Mouse (Mus musculus) forebrain, postnatal 0 days (tissue): ENCODE measurements at regions not wholly inside any gene's neighbourhood (a gene's known extent, or its start where the extent isn't known, plus 50 kb on each side); places are given as distances from the start of the nearest gene placed in this dataset.
A peak's percentile ranks its signal among the peaks of the same experiment; 100 is the strongest.

Experiments used
- ATAC-seq: fragments of 200-750 bp; cut with Nextera tagmentation; 2 replicates; pipeline ENCODE4 v1.8.0; 2017; ENCODE audit warnings: mild to moderate bottlenecking, moderate library complexity
- DNase-seq: peaks from one replicate; pipeline ENCODE4 v3.0.0-alpha.2; 2015
- H3K27ac ChIP-seq: fragments of 300-500 bp; sonication (generic); 2 replicates; pipeline ENCODE4 v1.5.1; 2014; ENCODE audit warnings: low read depth, mild to moderate bottlenecking, antibody characterized with exemption, low read length, moderate library complexity, mixed read lengths
- H3K27me3 ChIP-seq: fragments of 300-500 bp; sonication (generic); 2 replicates; pipeline ENCODE4 v1.6.1; 2014; ENCODE audit warnings: mild to moderate bottlenecking, low read length, mixed read lengths; ENCODE audit not compliant: insufficient read depth
- H3K36me3 ChIP-seq: fragments of 300-500 bp; sonication (generic); 2 replicates; pipeline ENCODE4 v1.6.1; 2014; ENCODE audit warnings: mild to moderate bottlenecking, moderate library complexity; ENCODE audit not compliant: insufficient read depth
- H3K4me1 ChIP-seq: fragments of 300-500 bp; sonication (generic); 2 replicates; pipeline ENCODE4 v1.6.1; 2014; ENCODE audit warnings: antibody characterized with exemption; ENCODE audit not compliant: insufficient read depth
- H3K4me2 ChIP-seq: fragments of 300-500 bp; sonication (generic); 2 replicates; pipeline ENCODE4 v1.6.1; 2014; ENCODE audit warnings: low read depth, mild to moderate bottlenecking, moderate library complexity
- H3K4me3 ChIP-seq: fragments of 300-500 bp; sonication (generic); 2 replicates; pipeline ENCODE4 v1.5.1; 2014; ENCODE audit warnings: low read depth, low read length, mixed read lengths
- H3K9ac ChIP-seq: fragments of 300-500 bp; sonication (generic); 2 replicates; pipeline ENCODE4 v1.6.1; 2014; ENCODE audit warnings: mild to moderate bottlenecking
- H3K9me3 ChIP-seq: fragments of 300-500 bp; sonication (generic); 2 replicates; pipeline ENCODE4 v1.6.1; 2016; ENCODE audit warnings: low read length
- CTCF ChIP-seq: sonication (generic); IDR thresholded peaks from 2 replicates; pipeline ENCODE4 v1.5.1; 2016; ENCODE audit warnings: antibody characterized with exemption, control low read depth, low read depth
- WGBS: fragments of 180-500 bp; shearing (Covaris S2); extraction: QIAGEN DNeasy Blood & Tissue Kit; methylation state at CpG from one replicate; pipeline ENCODE4 v1.1.7; 2014; 5-methylcytosine and 5-hydroxymethylcytosine counted together

GRCm38 (mm10) chr5:47336511-47336910, 646.4 kb upstream of the Slit2 start:
- no peak overlapping the region for H3K4me3 ChIP-seq
- no peaks in the 10 kb centered on the region for H3K9me3 ChIP-seq
- H3K36me3 ChIP-seq, result no peaks in the 10 kb centered on the region
- TF ChIP-seq CTCF, result no peak
- no peak overlapping the region for H3K27ac ChIP-seq
- H3K4me1 ChIP-seq, result no peaks in the 10 kb centered on the region
- H3K4me2 ChIP-seq, result no peak overlapping the region
- H3K9ac ChIP-seq, result no peak overlapping the region
- no peaks in the 10 kb centered on the region for H3K27me3 ChIP-seq
- ATAC-seq, result no peak
- DNase-seq, result peak; percentile 10
- 67% methylated on average over 1 of the region's 1 CpGs for WGBS

DNA sequence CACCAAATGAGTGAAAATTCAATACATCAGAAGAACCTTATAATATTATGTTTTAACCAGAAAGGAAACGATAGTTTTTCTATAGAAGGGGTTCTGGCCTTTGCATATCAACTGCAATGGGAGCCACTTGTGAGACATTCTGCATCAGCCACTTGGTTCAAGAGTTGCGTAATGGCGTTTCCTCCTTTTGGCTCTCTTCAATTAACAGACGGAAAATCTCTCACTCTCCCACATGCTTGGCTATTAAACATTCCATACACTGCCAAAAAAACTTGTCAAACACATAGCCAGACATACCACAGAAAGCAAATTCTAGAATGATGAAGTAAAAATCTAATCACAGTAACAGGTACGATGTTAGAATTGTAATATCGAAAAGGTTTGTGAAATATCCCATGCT, 643.1 kb upstream of the Slit2 start:
- Histone ChIP-seq H3K27me3 (no peaks in the 10 kb centered on the region), H3K4me1 (no peaks in the 10 kb centered on the region), H3K9ac (no peak overlapping the region), H3K9me3 (no peaks in the 10 kb centered on the region), H3K4me3 (no peak overlapping the region), H3K27ac (no peak overlapping the region), H3K36me3 (no peaks in the 10 kb centered on the region), H3K4me2 (no peak overlapping the region)
- no peak for TF ChIP-seq CTCF
- WGBS, result 59% methylated on average over 6 of the region's 6 CpGs
- DNase-seq (peak; percentile 9), ATAC-seq (no peak)

GRCm38 (mm10) chr5:47370184-47370583, 612.8 kb upstream of the Slit2 start:
- Histone ChIP-seq H3K9me3 (no peaks in the 10 kb centered on the region), H3K27me3 (no peaks in the 10 kb centered on the region), H3K4me2 (no peak overlapping the region), H3K4me1 (no peaks in the 10 kb centered on the region), H3K27ac (no peak overlapping the region), H3K4me3 (no peak overlapping the region), H3K9ac (no peak overlapping the region), H3K36me3 (no peaks in the 10 kb centered on the region)
- no peak for TF ChIP-seq CTCF
- DNase-seq (no peak), ATAC-seq (no peak)
- WGBS, result 63% methylated on average over 4 of the region's 4 CpGs

- H3K4me1 ChIP-seq, result no peaks in the 10 kb centered on the region
- ATAC-seq (no peak), DNase-seq (no peak)
- H3K4me3 ChIP-seq, result no peak overlapping the region
- no peak for TF ChIP-seq CTCF
- no peak overlapping the region for H3K9ac ChIP-seq
- H3K9me3 ChIP-seq, result no peaks in the 10 kb centered on the region
- H3K27me3 ChIP-seq, result no peaks in the 10 kb centered on the region
- no peaks in the 10 kb centered on the region for H3K36me3 ChIP-seq
- WGBS, result 49% methylated on average over 1 of the region's 1 CpGs
- H3K27ac ChIP-seq, result no peak overlapping the region
- no peak overlapping the region for H3K4me2 ChIP-seq
Measured at GRCm38 (mm10) chr5:47385930-47386329, 597.0 kb upstream of the Slit2 start.

DNA sequence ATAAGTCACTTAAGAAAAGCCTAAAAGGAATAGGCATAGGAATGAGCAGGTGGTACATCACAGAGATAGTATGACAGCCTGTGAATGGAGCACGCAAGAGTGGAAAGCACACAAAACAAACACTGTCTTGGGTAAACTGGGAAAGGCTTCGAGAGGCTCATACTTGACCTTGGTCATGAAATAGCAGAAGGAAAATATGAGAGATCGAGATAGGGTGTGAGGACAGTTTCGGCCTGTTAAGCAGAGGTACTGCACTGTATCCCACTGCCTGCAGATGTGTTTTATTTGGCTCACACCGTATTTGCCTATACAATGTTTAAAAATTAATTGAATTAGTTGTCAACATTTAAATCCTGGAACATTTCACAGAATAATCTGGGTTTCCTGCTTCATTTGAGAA, 596.2 kb upstream of the Slit2 start:
- H3K4me3 ChIP-seq, result no peak overlapping the region
- no peaks in the 10 kb centered on the region for H3K36me3 ChIP-seq
- H3K4me2 ChIP-seq, result no peak overlapping the region
- no peaks in the 10 kb centered on the region for H3K27me3 ChIP-seq
- no peaks in the 10 kb centered on the region for H3K4me1 ChIP-seq
- H3K27ac ChIP-seq, result no peak overlapping the region
- no peak for TF ChIP-seq CTCF
- ATAC-seq (no peak), DNase-seq (no peak)
- H3K9me3 ChIP-seq, result no peaks in the 10 kb centered on the region
- WGBS, result 86% methylated on average over 5 of the region's 5 CpGs
- H3K9ac ChIP-seq, result no peak overlapping the region

DNA sequence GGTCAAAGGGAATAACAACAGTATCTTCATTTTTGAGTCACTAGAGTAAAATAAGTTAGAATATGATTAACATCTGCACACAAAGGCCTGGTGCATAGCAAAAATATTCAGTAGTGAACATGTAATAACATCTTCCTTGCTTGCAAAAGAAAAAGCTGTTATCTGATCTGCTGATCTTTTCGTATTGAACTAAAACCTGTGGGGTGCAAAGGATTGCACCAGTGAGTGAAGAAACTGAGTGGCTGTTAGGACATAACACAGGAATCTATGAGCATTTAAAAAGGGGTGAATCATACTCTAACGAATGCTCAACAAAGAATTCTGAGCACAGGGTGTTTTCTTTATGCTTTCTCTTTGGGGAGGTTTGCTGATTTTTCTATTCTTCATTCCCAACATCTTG, 592.2 kb upstream of the Slit2 start:
- H3K4me2 ChIP-seq, result no peak overlapping the region
- TF ChIP-seq CTCF, result no peak
- H3K4me3 ChIP-seq, result no peak overlapping the region
- H3K27me3 ChIP-seq, result no peaks in the 10 kb centered on the region
- no peak overlapping the region for H3K27ac ChIP-seq
- no peak for DNase-seq
- no peaks in the 10 kb centered on the region for H3K36me3 ChIP-seq
- ATAC-seq, result no peak
- no peaks in the 10 kb centered on the region for H3K9me3 ChIP-seq
- WGBS, result 72% methylated on average over 2 of the region's 2 CpGs
- no peak overlapping the region for H3K9ac ChIP-seq
- H3K4me1 ChIP-seq, result no peaks in the 10 kb centered on the region

GRCm38 (mm10) chr5:47396874-47397273, 586.1 kb upstream of the Slit2 start:
- ATAC-seq (no peak), DNase-seq (no peak)
- no peaks in the 10 kb centered on the region for H3K4me1 ChIP-seq
- H3K9ac ChIP-seq, result no peak overlapping the region
- no peaks in the 10 kb centered on the region for H3K27me3 ChIP-seq
- H3K9me3 ChIP-seq, result no peaks in the 10 kb centered on the region
- no peak overlapping the region for H3K4me2 ChIP-seq
- no peak overlapping the region for H3K27ac ChIP-seq
- H3K36me3 ChIP-seq, result no peaks in the 10 kb centered on the region
- H3K4me3 ChIP-seq, result no peak overlapping the region
- TF ChIP-seq CTCF, result no peak
- WGBS, result 81% methylated on average over 9 of the region's 9 CpGs

GRCm38 (mm10) chr5:47421916-47422315, 561.0 kb upstream of the Slit2 start:
- TF ChIP-seq CTCF, result no peak
- no peak for ATAC-seq
- no peaks in the 10 kb centered on the region for H3K9me3 ChIP-seq
- WGBS, result 72% methylated on average over 2 of the region's 2 CpGs
- DNase-seq, result no peak
- H3K27ac ChIP-seq, result no peak overlapping the region
- H3K4me2 ChIP-seq, result no peak overlapping the region
- H3K36me3 ChIP-seq, result no peaks in the 10 kb centered on the region
- H3K9ac ChIP-seq, result no peak overlapping the region
- no peaks in the 10 kb centered on the region for H3K4me1 ChIP-seq
- H3K4me3 ChIP-seq, result no peak overlapping the region
- H3K27me3 ChIP-seq, result no peaks in the 10 kb centered on the region
